In the genomic region with DNA sequence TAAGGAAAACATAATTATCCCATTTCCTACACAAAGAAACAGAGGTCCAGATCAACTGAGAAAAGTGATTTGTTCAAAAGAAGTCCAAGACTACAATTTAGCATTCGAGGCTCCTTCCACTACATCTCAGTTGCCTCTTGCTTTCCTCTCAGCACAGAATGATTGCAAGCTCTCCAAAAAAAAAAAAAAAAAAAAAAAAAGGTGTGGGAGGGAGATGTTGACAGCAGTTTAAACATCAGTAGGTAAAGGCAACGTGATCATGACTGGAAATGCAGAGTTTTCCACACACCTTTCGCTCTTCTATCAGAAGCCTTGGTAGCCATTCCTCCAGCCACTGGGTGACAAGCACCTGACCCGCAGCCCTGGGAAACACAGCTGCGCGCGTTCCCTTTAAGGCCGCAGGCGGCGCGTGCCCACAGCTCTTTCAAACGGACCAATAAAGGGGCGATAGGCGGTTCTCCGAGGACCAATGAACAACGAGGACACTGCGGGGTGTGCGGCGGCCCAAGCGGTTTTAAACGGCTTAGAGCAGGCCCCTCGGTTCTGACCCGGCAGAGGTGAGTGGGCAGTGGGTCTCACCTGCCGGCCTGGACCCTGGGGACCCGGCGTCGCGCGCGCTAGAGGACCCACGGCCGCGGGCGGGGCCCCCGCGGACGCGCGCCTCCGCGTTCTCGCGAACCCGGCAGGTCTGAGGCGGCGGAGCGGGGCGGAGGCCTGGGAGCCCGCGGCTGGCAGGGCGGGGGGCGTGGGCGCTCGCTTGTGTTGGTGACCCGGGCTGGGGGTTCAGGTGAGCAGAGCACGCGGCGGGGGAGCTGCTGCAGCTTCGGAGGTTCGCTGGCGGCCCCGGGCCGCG, we compare ENCODE assay signal across 7 mouse cellular contexts. TPM values are rescaled to one million over a fixed set of nuclear protein-coding genes. Genes with fewer than 3 reads are reported as not detected.
DNase-seq lines count a peak whose midpoint lies in the region; ATAC-seq lines count a peak whose summit lies in the region.

Ckap5 (plus strand) TSS at position 469 of the 853 bp plus-strand sequence.

- peak within 1 kb of the TSS; percentile 96 for H3K9ac ChIP-seq in intestine, embryonic 16.5 days (ENCODE audit: low read depth, low read length)
- H3K9ac ChIP-seq in midbrain, embryonic 11.5 days (ENCODE audit: low read length) = peak within 1 kb of the TSS; percentile 98

- H3K4me1 ChIP-seq in intestine, embryonic 16.5 days (ENCODE audit: control insufficient read depth, insufficient read depth, low read length) = peaks cover 4% of the 10 kb centered on the region; the same call in 1 of the 2 replicates
- peaks cover 6% of the 10 kb centered on the region for H3K4me1 ChIP-seq in midbrain, embryonic 11.5 days (ENCODE audit: control insufficient read depth, insufficient read depth, low read length)

- intact Hi-C loops in left cerebral cortex, postnatal 36 days (cut with DNase I) = no loop called here

- no peaks in the 10 kb centered on the region for H3K9me3 ChIP-seq in intestine, embryonic 16.5 days (ENCODE audit: control insufficient read depth, low read length)
- 0 out of 2 replicates have a peak, but pooled peaks cover 2% of the 10 kb centered on the region for H3K9me3 ChIP-seq in midbrain, embryonic 11.5 days (ENCODE audit: control insufficient read depth, low read length)

- H3K27ac ChIP-seq in intestine, embryonic 16.5 days (ENCODE audit: low read length) = peak within 1 kb of the TSS; percentile 60
- H3K27ac ChIP-seq in midbrain, embryonic 11.5 days (ENCODE audit: low read depth, low read length) = peak within 1 kb of the TSS; percentile 54

- peak; percentile 87 for DNase-seq in adrenal gland, adult 8-10 months
- peak; percentile 95 for DNase-seq in embryo, embryonic 9.5 days (ENCODE audit: extremely low spot score)
- peak; percentile 79 to 89 for DNase-seq in gastrocnemius, postnatal 4 days (ENCODE audit: low spot score in 2 of 2)
- peak; percentile 92 to 93 for DNase-seq in left cerebral cortex, postnatal 36 days (ENCODE audit: low spot score in 2 of 2)
- peak; percentile 99 for DNase-seq in midbrain, embryonic 11.5 days (ENCODE audit: low spot score, missing footprints)
- DNase-seq in skeletal muscle tissue, adult 2 months (ENCODE audit: low read depth, low spot score) = peak; percentile 83

- peak within 1 kb of the TSS; percentile 75 for H3K4me2 ChIP-seq in intestine, embryonic 16.5 days (ENCODE audit: low read depth, low read length)
- peak within 1 kb of the TSS; percentile 68 for H3K4me2 ChIP-seq in midbrain, embryonic 11.5 days

- peak within 1 kb of the TSS; percentile 90 for H3K4me3 ChIP-seq in intestine, embryonic 16.5 days (ENCODE audit: low read length)
- peak within 1 kb of the TSS; percentile 98 for H3K4me3 ChIP-seq in midbrain, embryonic 11.5 days (ENCODE audit: low read depth, low read length)

- WGBS in intestine, embryonic 16.5 days = under 1% methylated on average over 52 of the region's 64 CpGs
- 1% methylated on average over 60 of the region's 64 CpGs for WGBS in midbrain, embryonic 11.5 days

- ATAC-seq in intestine, embryonic 16.5 days = peak; percentile 99
- ATAC-seq in midbrain, embryonic 11.5 days (ENCODE audit: low FRiP score) = peak; percentile 99

- H3K27me3 ChIP-seq in intestine, embryonic 16.5 days (replicated peaks; ENCODE audit: control insufficient read depth, insufficient read depth, low read length) = no peaks in the 10 kb centered on the region
- no peaks in the 10 kb centered on the region for H3K27me3 ChIP-seq in midbrain, embryonic 11.5 days (ENCODE audit: control insufficient read depth, insufficient read depth, low read length)

- H3K36me3 ChIP-seq in intestine, embryonic 16.5 days (ENCODE audit: control insufficient read depth, insufficient read depth, low read length) = no peaks in the 10 kb centered on the region
- peaks cover 4% of the 10 kb centered on the region for H3K36me3 ChIP-seq in midbrain, embryonic 11.5 days (ENCODE audit: control insufficient read depth, insufficient read depth, low read length)

RNA-seq across cellular contexts. Expression of gene Ckap5, which starts in this region (rescaled TPM):
- 10 to 100 TPM; 38.7 to 58.2 (median 51.2) TPM for total RNA-seq in adrenal gland, adult 8-10 months (2022)
- total RNA-seq in gastrocnemius, postnatal 4 days (2021) = 10 to 100 TPM; 61.6 to 63.3 TPM
- 40.0 and 48.2 TPM in 2 replicates for polyA plus RNA-seq in intestine, embryonic 16.5 days (2015; fragmentation: Nextera tagmentation; extraction: Ambion mirVana)
- 100 to 1,000 TPM; 125 to 130 TPM for total RNA-seq in left cerebral cortex, postnatal 36 days (2021)
- polyA plus RNA-seq in midbrain, embryonic 11.5 days (2014; fragmentation: Nextera tagmentation; extraction: Ambion mirVana) = 147 and 156 TPM in 2 replicates

Comparison
In these comparisons a context has a peak if more than half of its experiments do, and no peak if none do; other contexts are left out.
1. Peak in every context shown above with its lines: DNase-seq, ATAC-seq, H3K4me3 ChIP-seq and H3K27ac ChIP-seq.